Mouse (Mus musculus) liver, embryonic 15.5 days (tissue): ENCODE measurements around the gene Rundc3a. TPM values are rescaled to one million over a fixed set of nuclear protein-coding genes. Genes with fewer than 3 reads are reported as not detected.
"Not testable (repeated sequence)": the region's sequence is repeated elsewhere in the genome, so short reads cannot be mapped to it uniquely, and the experiment has no call there.

ENCODE experiments used
- ATAC-seq: fragments of 200-750 bp; cut with Nextera tagmentation; 2 replicates; pipeline ENCODE4 v1.8.0; 2017; ENCODE audit warnings: moderate number of reproducible peaks, mild to moderate bottlenecking, moderate library complexity; ENCODE audit not compliant: insufficient read depth
- H3K27ac ChIP-seq: fragments of 300-500 bp; sonication (generic); replicated peaks from 2 replicates; pipeline ENCODE4 v1.5.1; 2015; ENCODE audit warnings: mild to moderate bottlenecking, inconsistent platforms
- H3K27me3 ChIP-seq: fragments of 300-500 bp; sonication (generic); 2 replicates; pipeline ENCODE4 v1.6.1; 2015; ENCODE audit warnings: mild to moderate bottlenecking, inconsistent platforms
- H3K36me3 ChIP-seq: fragments of 300-500 bp; sonication (generic); replicated peaks from 2 replicates; pipeline ENCODE4 v1.6.1; 2015; ENCODE audit warnings: moderate library complexity, mild to moderate bottlenecking, inconsistent platforms
- H3K4me1 ChIP-seq: fragments of 300-500 bp; sonication (generic); replicated peaks from 2 replicates; pipeline ENCODE4 v1.6.1; 2015; ENCODE audit warnings: inconsistent platforms
- H3K4me2 ChIP-seq: fragments of 300-500 bp; sonication (generic); 2 replicates; pipeline ENCODE4 v1.6.1; 2015; ENCODE audit warnings: moderate library complexity, mild to moderate bottlenecking, inconsistent platforms
- H3K4me3 ChIP-seq: fragments of 300-500 bp; sonication (generic); replicated peaks from 2 replicates; pipeline ENCODE4 v1.5.1; 2015; ENCODE audit warnings: mild to moderate bottlenecking, inconsistent platforms
- H3K9ac ChIP-seq: fragments of 300-500 bp; sonication (generic); 2 replicates; pipeline ENCODE4 v1.6.1; 2015; ENCODE audit warnings: moderate library complexity, mild to moderate bottlenecking, inconsistent platforms
- H3K9me3 ChIP-seq: fragments of 300-500 bp; sonication (generic); replicated peaks from 2 replicates; pipeline ENCODE4 v1.6.1; 2016; ENCODE audit warnings: inconsistent platforms
- WGBS: fragments of 180-500 bp; shearing (Covaris S2); methylation state at CpG from one replicate; pipeline ENCODE4 v1.1.7; 2015; ENCODE audit warnings: mixed read lengths; ENCODE audit not compliant: insufficient replicate concordance; 5-methylcytosine and 5-hydroxymethylcytosine counted together
- polyA plus RNA-seq: library from polyadenylated mRNA; unstranded; fragments of >200 nt; fragmentation: Nextera tagmentation; extraction: Ambion mirVana; gene quantifications from 2 replicates; pipeline ENCODE4 v1.2.1, GENCODE M21; 2015

Gene Rundc3a
- polyA plus RNA-seq, 1 experiment from 2014 or later = 2.2 TPM

- peaks cover 11% of the 10 kb centered on the region for H3K36me3 ChIP-seq
- H3K4me2 ChIP-seq = peak overlapping the region; percentile 95; the same call in 1 of the 2 replicates
- not testable (repeated sequence) for ATAC-seq, H3K9me3 ChIP-seq, H3K9ac ChIP-seq, H3K4me3 ChIP-seq
- peaks cover 14% of the 10 kb centered on the region for H3K27me3 ChIP-seq
- H3K27ac ChIP-seq = peak overlapping the region; percentile 98
- 81% methylated on average over 3 of the region's 3 CpGs for WGBS
- peaks cover 54% of the 10 kb centered on the region for H3K4me1 ChIP-seq
Measured at GRCm38 (mm10) chr11:102410345-102410744, 17.1 kb downstream of the Rundc3a start.

GRCm38 (mm10) chr11:102411061-102411460, 17.9 kb downstream of the Rundc3a start:
- H3K36me3 ChIP-seq = peaks cover 4% of the 10 kb centered on the region
- no peak overlapping the region for H3K4me3 ChIP-seq
- 72% methylated on average over 3 of the region's 3 CpGs for WGBS
- H3K27ac ChIP-seq = peak overlapping the region; percentile 53
- no peaks in the 10 kb centered on the region for H3K9me3 ChIP-seq
- H3K27me3 ChIP-seq = peaks cover 17% of the 10 kb centered on the region
- peaks cover 47% of the 10 kb centered on the region for H3K4me1 ChIP-seq
- peak overlapping the region; percentile 38; the same call in 1 of the 2 replicates for H3K4me2 ChIP-seq
- H3K9ac ChIP-seq = no peak overlapping the region
- ATAC-seq = no peak

GRCm38 (mm10) chr11:102411704-102412103, 18.5 kb downstream of the Rundc3a start:
- no peak for ATAC-seq
- Histone ChIP-seq H3K27me3 (peaks cover 19% of the 10 kb centered on the region), H3K36me3 (no peaks in the 10 kb centered on the region), H3K27ac (peak overlapping the region; percentile 53), H3K4me3 (peak overlapping the region; percentile 17), H3K4me1 (peaks cover 40% of the 10 kb centered on the region), H3K4me2 (peak overlapping the region; percentile 38; the same call in 1 of the 2 replicates), H3K9me3 (no peaks in the 10 kb centered on the region), H3K9ac (no peak overlapping the region)
- WGBS = 7% methylated on average over 11 of the region's 11 CpGs

GRCm38 (mm10) chr11:102413059-102413458, 19.9 kb downstream of the Rundc3a start:
- Histone ChIP-seq H3K9me3 (no peaks in the 10 kb centered on the region), H3K4me2 (no peak overlapping the region), H3K36me3 (no peaks in the 10 kb centered on the region), H3K4me3 (no peak overlapping the region), H3K27ac (no peak overlapping the region), H3K27me3 (peaks cover 30% of the 10 kb centered on the region), H3K9ac (no peak overlapping the region), H3K4me1 (peaks cover 34% of the 10 kb centered on the region)
- WGBS = 72% methylated on average over 8 of the region's 8 CpGs
- ATAC-seq = no peak

- no peak overlapping the region for H3K27ac ChIP-seq
- WGBS = 65% methylated on average over 10 of the region's 10 CpGs
- no peak for ATAC-seq
- H3K9me3 ChIP-seq = no peaks in the 10 kb centered on the region
- H3K4me2 ChIP-seq = no peak overlapping the region
- peaks cover 15% of the 10 kb centered on the region for H3K4me1 ChIP-seq
- no peak overlapping the region for H3K4me3 ChIP-seq
- no peaks in the 10 kb centered on the region for H3K36me3 ChIP-seq
- H3K9ac ChIP-seq = no peak overlapping the region
- peaks cover 30% of the 10 kb centered on the region for H3K27me3 ChIP-seq
Measured at GRCm38 (mm10) chr11:102415034-102415802, 22.0 kb downstream of the Rundc3a start.

GRCm38 (mm10) chr11:102417160-102417559, 24.0 kb downstream of the Rundc3a start:
- no peak overlapping the region for H3K27ac ChIP-seq
- no peak overlapping the region for H3K4me3 ChIP-seq
- H3K4me2 ChIP-seq = no peak overlapping the region
- H3K36me3 ChIP-seq = no peaks in the 10 kb centered on the region
- no peaks in the 10 kb centered on the region for H3K9me3 ChIP-seq
- no peak overlapping the region for H3K9ac ChIP-seq
- WGBS = 53% methylated on average over 1 of the region's 1 CpGs
- H3K27me3 ChIP-seq = peaks cover 35% of the 10 kb centered on the region
- no peak for ATAC-seq
- H3K4me1 ChIP-seq = peaks cover 2% of the 10 kb centered on the region; the same call in 1 of the 2 replicates

GRCm38 (mm10) chr11:102418887-102419286, 25.7 kb downstream of the Rundc3a start:
- Histone ChIP-seq H3K4me1 (peaks cover 2% of the 10 kb centered on the region; the same call in 1 of the 2 replicates), H3K36me3 (no peaks in the 10 kb centered on the region), H3K4me3 (no peak overlapping the region), H3K4me2 (no peak overlapping the region), H3K9me3 (no peaks in the 10 kb centered on the region), H3K27me3 (peaks cover 32% of the 10 kb centered on the region), H3K9ac (no peak overlapping the region), H3K27ac (no peak overlapping the region)
- ATAC-seq = no peak

GRCm38 (mm10) chr11:102421559-102421958, 28.4 kb downstream of the Rundc3a start:
- no peak overlapping the region for H3K9ac ChIP-seq
- H3K4me1 ChIP-seq = peaks cover 2% of the 10 kb centered on the region; the same call in 1 of the 2 replicates
- H3K27me3 ChIP-seq = peaks cover 22% of the 10 kb centered on the region
- H3K27ac ChIP-seq = no peak overlapping the region
- no peaks in the 10 kb centered on the region for H3K9me3 ChIP-seq
- ATAC-seq = no peak
- no peak overlapping the region for H3K4me2 ChIP-seq
- 47% methylated on average over 8 of the region's 8 CpGs for WGBS
- H3K4me3 ChIP-seq = no peak overlapping the region
- H3K36me3 ChIP-seq = no peaks in the 10 kb centered on the region

- H3K4me3 ChIP-seq = no peak overlapping the region
- H3K27me3 ChIP-seq = peaks cover 34% of the 10 kb centered on the region
- H3K9ac ChIP-seq = no peak overlapping the region
- no peaks in the 10 kb centered on the region for H3K9me3 ChIP-seq
- no peak overlapping the region for H3K27ac ChIP-seq
- peaks cover 8% of the 10 kb centered on the region for H3K4me1 ChIP-seq
- WGBS = 67% methylated on average over 6 of the region's 6 CpGs
- H3K36me3 ChIP-seq = no peaks in the 10 kb centered on the region
- ATAC-seq = no peak
- H3K4me2 ChIP-seq = no peak overlapping the region
Measured at GRCm38 (mm10) chr11:102424666-102425065, 31.5 kb downstream of the Rundc3a start.

- no peak overlapping the region for H3K4me3 ChIP-seq
- no peaks in the 10 kb centered on the region for H3K36me3 ChIP-seq
- peaks cover 17% of the 10 kb centered on the region for H3K4me1 ChIP-seq
- H3K27ac ChIP-seq = no peak overlapping the region
- H3K4me2 ChIP-seq = no peak overlapping the region
- ATAC-seq = no peak
- peaks cover 33% of the 10 kb centered on the region for H3K27me3 ChIP-seq
- no peak overlapping the region for H3K9ac ChIP-seq
- no peaks in the 10 kb centered on the region for H3K9me3 ChIP-seq
- WGBS = 48% methylated on average over 8 of the region's 8 CpGs
Measured at GRCm38 (mm10) chr11:102425555-102426316, 32.5 kb downstream of the Rundc3a start.

GRCm38 (mm10) chr11:102428981-102429540, 35.9 kb downstream of the Rundc3a start:
- no peak for ATAC-seq
- H3K36me3 ChIP-seq = no peaks in the 10 kb centered on the region; the same call in 1 of the 2 replicates
- H3K9ac ChIP-seq = no peak overlapping the region
- peaks cover 38% of the 10 kb centered on the region for H3K4me1 ChIP-seq
- H3K4me2 ChIP-seq = peak overlapping the region; percentile 97
- WGBS = 24% methylated on average over 8 of the region's 8 CpGs
- H3K4me3 ChIP-seq = peak overlapping the region; percentile 67
- peaks cover 31% of the 10 kb centered on the region for H3K27me3 ChIP-seq
- H3K27ac ChIP-seq = 0 out of 2 replicates have a peak overlapping the region, but pooled peaks have one; percentile 6
- no peaks in the 10 kb centered on the region for H3K9me3 ChIP-seq
